Mouse (Mus musculus) cerebellum, postnatal 36 days (tissue): ENCODE results near the gene Scamp3.
A peak's percentile ranks its signal among the peaks of the same experiment; 100 is the strongest.
"Not testable (repeated sequence)": the region's sequence is repeated elsewhere in the genome, so short reads cannot be mapped to it uniquely, and the experiment has no call there.

Experiments
- DNase-seq, 2 experiments: peaks; one replicate each; pipeline ENCODE4 v3.0.0; 2021 to 2022; ENCODE audit warnings: mixed read lengths in 2 of 2

The Scamp3 gene

GRCm38 (mm10) chr3:89177242-89178106, at the start of gene Scamp3:
TSS of gene Scamp3 (plus strand) at chr3:89177473.
- DNase-seq: peak; percentile 83 to 85

GRCm38 (mm10) chr3:89129908-89130307, 47.4 kb upstream of the Scamp3 start:
- DNase-seq: no peak

GRCm38 (mm10) chr3:89131816-89132215, 45.5 kb upstream of the Scamp3 start:
- no peak for DNase-seq

GRCm38 (mm10) chr3:89132285-89133062, 44.8 kb upstream of the Scamp3 start:
- DNase-seq: peak; percentile 59 to 61

GRCm38 (mm10) chr3:89133063-89133450, 44.2 kb upstream of the Scamp3 start:
- DNase-seq: no peak

GRCm38 (mm10) chr3:89133752-89134151, 43.5 kb upstream of the Scamp3 start:
- DNase-seq: no peak

GRCm38 (mm10) chr3:89135958-89136357, 41.3 kb upstream of the Scamp3 start, which contains the start of gene Pklr:
TSS of gene Pklr (plus strand) at chr3:89136142.
- no peak for DNase-seq

- no peak for DNase-seq
Observed at GRCm38 (mm10) chr3:89136365-89136764, 40.9 kb upstream of the Scamp3 start.

GRCm38 (mm10) chr3:89144821-89145220, 32.5 kb upstream of the Scamp3 start:
- DNase-seq: no peak

GRCm38 (mm10) chr3:89145566-89145965, 31.7 kb upstream of the Scamp3 start:
- no peak for DNase-seq

GRCm38 (mm10) chr3:89147101-89147978, 29.9 kb upstream of the Scamp3 start:
- DNase-seq: no peak

- no peak for DNase-seq
Observed at GRCm38 (mm10) chr3:89147979-89148311, 29.3 kb upstream of the Scamp3 start.

GRCm38 (mm10) chr3:89148567-89148966, 28.7 kb upstream of the Scamp3 start:
- DNase-seq: no peak

GRCm38 (mm10) chr3:89152084-89152835, 25.0 kb upstream of the Scamp3 start:
- no peak for DNase-seq

GRCm38 (mm10) chr3:89156951-89157350, 20.3 kb upstream of the Scamp3 start:
- no peak for DNase-seq

- no peak for DNase-seq
Observed at GRCm38 (mm10) chr3:89158651-89159050, 18.6 kb upstream of the Scamp3 start.

- DNase-seq: no peak
Observed at GRCm38 (mm10) chr3:89159211-89159610, 18.1 kb upstream of the Scamp3 start.

- DNase-seq: peak; percentile 47 to 65
Observed at GRCm38 (mm10) chr3:89159616-89160344, 17.5 kb upstream of the Scamp3 start, which contains the start of gene Hcn3. TSS of gene Hcn3 (minus strand) at chr3:89160196.

GRCm38 (mm10) chr3:89161207-89161606, 16.1 kb upstream of the Scamp3 start:
- DNase-seq: not testable (repeated sequence)

- DNase-seq: no peak
Observed at GRCm38 (mm10) chr3:89161786-89162185, 15.5 kb upstream of the Scamp3 start.

GRCm38 (mm10) chr3:89163123-89163522, 14.2 kb upstream of the Scamp3 start:
- no peak for DNase-seq
